Mouse (Mus musculus) forebrain, embryonic 11.5 days (tissue): ENCODE measurements around the gene Syce1l. TPM values are rescaled to one million over a fixed set of nuclear protein-coding genes. Genes with fewer than 3 reads are reported as not detected.

Experiments used
- ATAC-seq: fragments of 200-750 bp; cut with Nextera tagmentation; replicated peaks from 2 replicates; pipeline ENCODE4 v1.8.0; 2017; ENCODE audit warnings: moderate TSS enrichment; ENCODE audit not compliant: low FRiP score
- DNase-seq: peaks from one replicate; pipeline ENCODE4 v3.0.0-alpha.2; 2017; ENCODE audit warnings: low spot score
- H3K27ac ChIP-seq: fragments of 300-500 bp; sonication (generic); 2 replicates; pipeline ENCODE4 v1.5.1; 2014; ENCODE audit warnings: low read depth, low read length
- H3K27me3 ChIP-seq: fragments of 300-500 bp; sonication (generic); 2 replicates; pipeline ENCODE4 v1.6.1; 2014; ENCODE audit warnings: mild to moderate bottlenecking, low read length, mixed read lengths; ENCODE audit not compliant: control insufficient read depth, insufficient read depth
- H3K36me3 ChIP-seq: fragments of 300-500 bp; sonication (generic); 2 replicates; pipeline ENCODE4 v1.6.1; 2014; ENCODE audit warnings: mild to moderate bottlenecking, low read length, moderate library complexity, mixed read lengths; ENCODE audit not compliant: control insufficient read depth, insufficient read depth
- H3K4me1 ChIP-seq: fragments of 300-500 bp; sonication (generic); replicated peaks from 2 replicates; pipeline ENCODE4 v1.6.1; 2014; ENCODE audit warnings: low read length, mixed read lengths; ENCODE audit not compliant: control insufficient read depth, insufficient read depth
- H3K4me2 ChIP-seq: fragments of 300-500 bp; sonication (generic); 2 replicates; pipeline ENCODE4 v1.6.1; 2014; ENCODE audit warnings: low read depth, mild to moderate bottlenecking, low read length, moderate library complexity, mixed read lengths; ENCODE audit not compliant: severe bottlenecking
- H3K4me3 ChIP-seq: fragments of 300-500 bp; sonication (generic); 2 replicates; pipeline ENCODE4 v1.5.1; 2014; ENCODE audit warnings: low read depth, low read length
- H3K9ac ChIP-seq: fragments of 300-500 bp; sonication (generic); 2 replicates; pipeline ENCODE4 v1.6.1; 2014; ENCODE audit warnings: low read length
- H3K9me3 ChIP-seq: fragments of 300-500 bp; sonication (generic); 2 replicates; pipeline ENCODE4 v1.6.1; 2016; ENCODE audit warnings: low read length, mixed read lengths; ENCODE audit not compliant: control insufficient read depth
- WGBS: fragments of 180-500 bp; shearing (Covaris S2); extraction: QIAGEN DNeasy Blood & Tissue Kit; methylation state at CpG from one replicate; pipeline ENCODE4 v1.1.7; 2014; 5-methylcytosine and 5-hydroxymethylcytosine counted together
- polyA plus RNA-seq: library from polyadenylated mRNA; unstranded; fragments of >200 nt; fragmentation: Nextera tagmentation; extraction: Ambion mirVana; gene quantifications from 2 replicates; pipeline ENCODE4 v1.2.1, GENCODE M21; 2014

Gene Syce1l
- polyA plus RNA-seq, 1 experiment from 2014 or later: not detected

DNA sequence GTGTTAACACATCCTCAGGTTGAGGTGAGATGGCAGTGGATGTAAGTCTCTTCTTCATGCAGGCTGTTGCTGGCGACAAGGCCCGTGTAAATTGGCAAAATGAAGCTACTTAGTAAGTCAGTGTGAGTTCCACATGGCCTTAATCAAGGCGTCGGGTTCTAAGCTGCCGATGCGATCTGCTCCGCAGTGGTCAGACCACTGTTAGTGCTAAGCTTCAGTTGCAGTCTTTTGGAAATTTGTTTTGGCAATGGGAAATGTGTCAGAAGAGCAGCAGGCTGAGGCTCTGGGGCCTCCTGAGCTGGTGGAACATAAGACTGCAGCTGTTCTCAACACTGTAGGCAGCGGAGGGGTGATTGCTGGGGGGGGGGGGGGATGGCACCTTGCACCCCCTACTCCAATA lies 22.9 kb downstream of the Syce1l start:
- no peaks in the 10 kb centered on the region for H3K27me3 ChIP-seq
- ATAC-seq (no peak), DNase-seq (no peak)
- H3K9me3 ChIP-seq: no peaks in the 10 kb centered on the region
- H3K4me3 ChIP-seq: no peak overlapping the region
- 69% methylated on average over 8 of the region's 8 CpGs for WGBS
- H3K36me3 ChIP-seq: no peaks in the 10 kb centered on the region
- peak overlapping the region; percentile 63; the same call in 1 of the 2 replicates for H3K27ac ChIP-seq
- H3K9ac ChIP-seq: no peak overlapping the region
- no peak overlapping the region for H3K4me2 ChIP-seq
- H3K4me1 ChIP-seq: no peaks in the 10 kb centered on the region; the same call in 1 of the 2 replicates

DNA sequence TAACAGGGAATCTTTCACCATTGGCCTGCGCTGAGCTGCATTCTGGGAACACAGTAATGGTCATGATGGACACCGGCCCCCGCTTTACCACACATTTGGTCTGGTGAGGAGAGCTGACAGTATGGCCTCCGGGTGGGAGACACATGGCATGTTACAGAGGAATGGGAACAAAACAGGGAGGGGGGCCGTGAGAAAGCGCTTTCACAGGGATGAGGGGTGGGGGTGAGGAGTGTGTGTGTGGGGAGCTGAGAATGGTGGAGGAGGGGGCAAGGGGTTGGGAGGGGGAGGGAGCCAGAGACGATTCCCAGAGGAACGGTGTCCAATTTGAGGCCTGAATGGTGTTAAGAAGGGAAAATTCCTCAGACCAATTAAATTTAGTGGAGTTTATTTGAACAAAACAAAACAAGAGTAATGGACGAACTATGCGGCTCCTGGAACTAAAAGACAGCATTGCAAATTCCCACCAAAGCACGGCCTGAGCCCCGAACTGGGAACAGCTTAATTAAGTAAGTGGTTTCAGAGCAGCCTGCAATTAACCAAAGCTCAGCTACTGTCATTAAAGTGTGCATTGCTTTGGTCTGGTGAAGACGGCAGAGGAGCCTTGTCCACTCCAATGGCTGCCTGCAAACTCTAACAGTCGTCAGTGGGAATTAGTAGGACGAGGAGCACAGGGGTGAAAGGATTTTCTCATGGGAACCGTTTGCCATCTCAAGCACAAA lies 23.9 kb downstream of the Syce1l start:
- peak overlapping the region; percentile 63 for H3K27ac ChIP-seq
- no peak overlapping the region for H3K4me2 ChIP-seq
- H3K9ac ChIP-seq: no peak overlapping the region
- peak; percentile 74 for DNase-seq
- no peak overlapping the region for H3K4me3 ChIP-seq
- WGBS: 31% methylated on average over 16 of the region's 16 CpGs
- no peaks in the 10 kb centered on the region for H3K36me3 ChIP-seq
- ATAC-seq: peak; percentile 73
- H3K4me1 ChIP-seq: no peaks in the 10 kb centered on the region; the same call in 1 of the 2 replicates
- H3K27me3 ChIP-seq: no peaks in the 10 kb centered on the region
- no peaks in the 10 kb centered on the region for H3K9me3 ChIP-seq

- no peak overlapping the region for H3K4me2 ChIP-seq
- no peaks in the 10 kb centered on the region; the same call in 1 of the 2 replicates for H3K4me1 ChIP-seq
- ATAC-seq (no peak), DNase-seq (no peak)
- H3K9me3 ChIP-seq: no peaks in the 10 kb centered on the region
- H3K9ac ChIP-seq: no peak overlapping the region
- 91% methylated on average over 10 of the region's 10 CpGs for WGBS
- no peak overlapping the region for H3K4me3 ChIP-seq
- no peaks in the 10 kb centered on the region for H3K36me3 ChIP-seq
- H3K27me3 ChIP-seq: no peaks in the 10 kb centered on the region
- H3K27ac ChIP-seq: no peak overlapping the region
These were observed 26.9 kb downstream of the Syce1l start for GRCm38 (mm10) chr8:113669924-113670323.

DNA sequence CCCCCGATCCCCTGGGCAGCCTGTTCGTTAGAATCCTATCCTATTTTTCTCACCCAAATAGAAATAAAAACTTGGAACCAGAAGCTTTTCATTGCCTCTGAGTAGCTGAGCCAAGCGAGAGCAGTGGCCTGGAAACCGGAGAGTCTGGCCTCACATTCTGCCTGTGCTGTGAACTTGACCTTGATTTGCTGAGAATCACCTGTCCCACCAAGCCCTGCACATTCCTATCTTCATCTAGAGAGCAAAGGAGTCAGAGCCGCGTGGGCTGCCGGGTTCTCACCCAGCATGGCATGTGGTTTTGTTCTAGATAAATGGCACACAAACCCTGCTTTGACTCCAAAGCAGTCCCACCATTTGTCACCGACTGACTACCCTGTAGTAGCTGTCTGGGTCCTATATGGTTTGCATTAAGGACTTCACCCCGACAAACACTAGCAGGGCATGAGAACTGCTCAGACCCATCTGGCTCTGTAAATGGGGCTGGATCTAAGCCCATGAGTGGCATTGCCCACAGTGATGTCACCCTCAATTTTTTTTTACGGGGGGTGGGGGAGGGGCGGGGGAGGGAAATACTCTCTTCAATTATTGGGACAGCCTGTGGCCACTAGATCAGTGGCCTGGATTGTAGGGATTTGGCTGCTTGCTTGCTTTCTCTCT lies 29.7 kb downstream of the Syce1l start:
- WGBS: 75% methylated on average over 11 of the region's 11 CpGs
- H3K4me1 ChIP-seq: no peaks in the 10 kb centered on the region
- DNase-seq (no peak), ATAC-seq (no peak; the same call in 1 of the 2 replicates)
- no peak overlapping the region for H3K4me3 ChIP-seq
- no peak overlapping the region for H3K4me2 ChIP-seq
- no peak overlapping the region for H3K27ac ChIP-seq
- H3K27me3 ChIP-seq: no peaks in the 10 kb centered on the region
- no peak overlapping the region for H3K9ac ChIP-seq
- H3K36me3 ChIP-seq: no peaks in the 10 kb centered on the region
- H3K9me3 ChIP-seq: no peaks in the 10 kb centered on the region

DNA sequence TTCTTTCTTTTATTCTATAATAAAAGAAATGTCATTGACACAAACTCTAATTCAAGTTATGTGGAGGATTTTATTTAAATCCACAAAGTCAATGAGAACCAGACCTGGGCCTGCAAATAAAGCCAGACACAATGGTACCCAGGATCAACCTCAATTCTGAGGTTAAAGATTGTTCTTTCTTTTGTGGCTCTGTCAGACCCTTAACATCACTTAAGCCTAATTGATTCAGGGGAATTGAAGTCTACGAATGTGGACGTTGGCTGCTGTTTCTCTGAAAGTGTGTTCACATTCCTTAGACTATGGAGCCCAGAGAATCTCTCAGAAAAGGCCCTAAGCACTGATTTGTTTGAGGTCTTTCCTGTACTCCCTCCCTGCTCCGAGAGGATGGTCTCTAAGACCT lies 30.3 kb downstream of the Syce1l start:
- ATAC-seq: no peak
- Histone ChIP-seq H3K27me3 (no peaks in the 10 kb centered on the region), H3K36me3 (no peaks in the 10 kb centered on the region), H3K9ac (no peak overlapping the region), H3K4me2 (no peak overlapping the region), H3K9me3 (no peaks in the 10 kb centered on the region), H3K4me3 (no peak overlapping the region), H3K4me1 (no peaks in the 10 kb centered on the region), H3K27ac (no peak overlapping the region)
- DNase-seq: no peak
- 31% methylated on average over 3 of the region's 3 CpGs for WGBS

DNA sequence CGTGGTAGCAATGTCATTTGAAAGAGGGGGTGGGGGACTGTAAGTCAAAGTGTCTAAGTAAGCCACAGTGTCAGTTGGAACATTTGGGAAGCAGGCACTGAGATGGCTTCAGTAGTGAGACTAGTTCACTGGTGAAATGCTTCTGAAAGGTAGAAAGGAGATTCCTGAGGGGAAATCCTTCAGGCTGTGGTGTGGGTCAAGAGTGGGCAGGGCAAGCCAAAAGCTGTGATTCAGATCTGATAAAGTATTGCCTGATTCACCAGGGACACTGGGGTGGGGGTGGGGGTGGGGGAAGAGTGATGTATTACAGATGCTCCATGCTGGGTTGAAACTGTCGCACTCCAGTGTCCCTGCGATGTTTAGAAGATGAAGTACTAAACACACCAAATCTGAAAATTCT lies 31.6 kb downstream of the Syce1l start:
- no peak overlapping the region for H3K4me2 ChIP-seq
- no peak overlapping the region for H3K27ac ChIP-seq
- ATAC-seq (no peak), DNase-seq (no peak)
- no peaks in the 10 kb centered on the region for H3K4me1 ChIP-seq
- no peaks in the 10 kb centered on the region for H3K9me3 ChIP-seq
- no peaks in the 10 kb centered on the region for H3K27me3 ChIP-seq
- WGBS: 87% methylated on average over 3 of the region's 3 CpGs
- no peaks in the 10 kb centered on the region for H3K36me3 ChIP-seq
- H3K9ac ChIP-seq: no peak overlapping the region
- H3K4me3 ChIP-seq: no peak overlapping the region

- Histone ChIP-seq H3K4me1 (no peaks in the 10 kb centered on the region), H3K9ac (no peak overlapping the region), H3K9me3 (no peaks in the 10 kb centered on the region), H3K4me2 (no peak overlapping the region), H3K36me3 (no peaks in the 10 kb centered on the region), H3K27me3 (no peaks in the 10 kb centered on the region), H3K27ac (no peak overlapping the region), H3K4me3 (no peak overlapping the region)
- ATAC-seq: no peak
- DNase-seq: no peak
- 84% methylated on average over 2 of the region's 2 CpGs for WGBS
These were observed 32.3 kb downstream of the Syce1l start for GRCm38 (mm10) chr8:113675281-113675680.

DNA sequence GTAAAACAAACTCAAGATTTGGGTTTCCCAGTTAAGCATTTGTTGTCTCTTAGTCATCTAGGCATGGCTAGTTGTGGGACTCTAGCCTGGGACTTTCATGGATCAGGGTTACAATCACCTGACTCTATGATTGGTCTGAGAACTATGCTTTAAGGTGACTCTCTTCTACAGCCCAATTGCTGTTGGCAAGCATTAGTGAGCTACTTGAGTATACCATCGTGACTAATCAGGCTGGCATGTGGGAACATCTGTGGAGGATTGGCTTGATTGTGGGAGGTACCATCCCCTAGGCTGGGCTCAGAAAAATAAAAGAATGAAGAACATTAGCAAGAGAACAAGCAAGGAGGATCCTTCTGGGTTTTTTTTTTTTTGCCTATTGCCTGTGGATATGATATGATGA lies 33.8 kb downstream of the Syce1l start:
- no peaks in the 10 kb centered on the region for H3K9me3 ChIP-seq
- no peak overlapping the region for H3K9ac ChIP-seq
- DNase-seq: no peak
- H3K27me3 ChIP-seq: no peaks in the 10 kb centered on the region
- H3K36me3 ChIP-seq: no peaks in the 10 kb centered on the region
- ATAC-seq: no peak
- H3K4me3 ChIP-seq: no peak overlapping the region
- H3K27ac ChIP-seq: no peak overlapping the region
- no peaks in the 10 kb centered on the region for H3K4me1 ChIP-seq
- no peak overlapping the region for H3K4me2 ChIP-seq
- 100% methylated on average over 1 of the region's 1 CpGs for WGBS

- 74% methylated on average over 3 of the region's 3 CpGs for WGBS
These were observed 36.3 kb downstream of the Syce1l start for GRCm38 (mm10) chr8:113679361-113679760.

More at GRCm38 (mm10) chr8:113679361-113679760, 36.3 kb downstream of the Syce1l start:
- Histone ChIP-seq H3K36me3 (no peaks in the 10 kb centered on the region), H3K4me1 (no peaks in the 10 kb centered on the region), H3K27ac (no peak overlapping the region), H3K4me3 (no peak overlapping the region), H3K4me2 (no peak overlapping the region), H3K9me3 (no peaks in the 10 kb centered on the region), H3K27me3 (no peaks in the 10 kb centered on the region), H3K9ac (no peak overlapping the region)
- no peak for ATAC-seq
- DNase-seq: no peak
